Mouse (Mus musculus) testis, postnatal 14 days (tissue): Measurements from ENCODE around the gene Pcyox1.
A peak's percentile ranks its signal among the peaks of the same experiment; 100 is the strongest.
"Not testable (repeated sequence)": the region's sequence is repeated elsewhere in the genome, so short reads cannot be mapped to it uniquely, and the experiment has no call there.

Source experiments
- DNase-seq: peaks from one replicate; pipeline ENCODE4 v3.0.0; 2021; ENCODE audit warnings: low spot score

Pcyox1 gene

GRCm38 (mm10) chr6:86366125-86366852 lies 30.7 kb downstream of the Pcyox1 start:
- DNase-seq = peak; percentile 59

GRCm38 (mm10) chr6:86365371-86366124 lies 31.4 kb downstream of the Pcyox1 start, which contains the start of gene Fam136a:
TSS of gene Fam136a (plus strand) at chr6:86365646.
- peak; percentile 96 for DNase-seq

GRCm38 (mm10) chr6:86364442-86365141 lies 32.4 kb downstream of the Pcyox1 start:
- DNase-seq = peak; percentile 76

DNA sequence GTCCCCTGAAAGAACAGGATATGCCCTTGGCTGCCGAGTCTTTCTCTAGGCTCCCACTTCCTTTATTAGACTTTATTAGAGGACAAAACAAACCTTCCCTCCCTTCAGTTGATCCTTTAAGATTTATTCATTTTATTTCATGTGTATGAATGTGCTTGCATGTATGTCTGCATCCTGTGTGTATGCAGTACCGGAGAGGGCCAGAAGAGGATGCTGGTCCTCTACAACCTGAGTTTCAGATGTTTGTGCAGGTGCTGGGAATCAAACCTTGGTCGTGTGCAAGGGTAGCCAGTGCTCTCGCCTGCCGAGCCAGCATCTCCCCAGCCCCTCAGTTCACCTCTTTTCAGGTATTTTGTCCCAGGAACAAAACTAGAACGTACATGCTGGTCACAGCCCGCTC lies 35.6 kb downstream of the Pcyox1 start:
- DNase-seq = no peak

DNA sequence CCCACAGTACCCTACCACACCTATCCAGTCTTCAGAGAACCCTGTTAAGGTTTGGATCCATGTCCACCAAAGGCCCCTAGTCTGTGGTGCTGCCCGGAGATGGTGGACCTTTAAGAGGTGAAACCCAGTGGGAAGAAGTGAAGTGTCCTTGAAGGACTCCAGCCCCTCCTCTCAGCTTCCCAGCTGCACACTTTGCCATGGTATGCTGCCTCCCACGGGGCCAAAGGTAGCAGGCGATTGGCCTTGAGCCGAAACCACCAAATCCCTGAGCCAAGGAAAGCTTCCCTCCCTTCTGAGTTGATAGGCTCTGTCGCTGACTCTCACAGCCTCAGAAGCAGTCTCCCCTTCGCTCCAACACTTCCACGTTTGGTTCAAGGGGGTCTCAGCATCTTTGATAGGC lies 36.3 kb downstream of the Pcyox1 start:
- DNase-seq = no peak

- DNase-seq = no peak
Observed at GRCm38 (mm10) chr6:86356956-86357355, 40.0 kb downstream of the Pcyox1 start.

- DNase-seq = no peak
Observed at GRCm38 (mm10) chr6:86354948-86355347, 42.0 kb downstream of the Pcyox1 start.

GRCm38 (mm10) chr6:86349257-86349656 lies 47.7 kb downstream of the Pcyox1 start:
- DNase-seq = no peak

DNA sequence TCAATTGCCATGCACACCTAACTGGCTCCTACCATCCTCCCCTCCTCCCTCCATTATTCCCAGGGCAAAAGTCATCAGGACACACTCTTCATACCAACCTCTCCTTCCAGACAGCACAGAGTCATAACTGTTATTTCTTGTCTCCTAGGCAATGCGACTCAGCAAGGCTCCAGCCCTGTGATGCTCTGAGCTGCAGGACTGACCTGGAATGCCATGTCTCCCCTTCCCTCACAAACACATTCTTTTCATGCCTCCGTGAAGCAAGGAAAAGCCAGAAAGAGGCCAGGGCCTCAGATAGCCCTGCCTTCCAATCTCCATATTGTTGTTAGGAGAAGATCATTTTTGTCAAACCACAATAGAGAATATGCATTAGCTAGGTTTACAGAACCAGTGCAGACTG lies 50.9 kb downstream of the Pcyox1 start:
- no peak for DNase-seq

GRCm38 (mm10) chr6:86343656-86344055 lies 53.3 kb downstream of the Pcyox1 start:
- no peak for DNase-seq

GRCm38 (mm10) chr6:86336340-86336739 lies 60.6 kb downstream of the Pcyox1 start:
- not testable (repeated sequence) for DNase-seq
